Mouse (Mus musculus) intestine, embryonic 14.5 days (tissue): ENCODE data around the gene Gsap. TPM values are rescaled to one million over a fixed set of nuclear protein-coding genes. Genes with fewer than 3 reads are reported as not detected.

Source experiments
- ATAC-seq: fragments of 200-750 bp; cut with Nextera tagmentation; replicated peaks from 2 replicates; pipeline ENCODE4 v1.8.0; 2017; ENCODE audit warnings: low read depth, moderate number of reproducible peaks, moderate TSS enrichment, moderate library complexity; ENCODE audit not compliant: low FRiP score, low TSS enrichment
- DNase-seq: peaks from one replicate; pipeline ENCODE4 v3.0.0-alpha.2; 2018; ENCODE audit warnings: low spot score
- H3K27ac ChIP-seq: fragments of 300-500 bp; sonication (generic); 2 replicates; pipeline ENCODE4 v1.5.1; 2014; ENCODE audit warnings: low read depth, mild to moderate bottlenecking, control low read depth
- H3K27me3 ChIP-seq: fragments of 300-500 bp; sonication (generic); replicated peaks from 2 replicates; pipeline ENCODE4 v1.6.1; 2014; ENCODE audit warnings: low read length, control low read depth; ENCODE audit not compliant: control insufficient read depth, insufficient read depth
- H3K36me3 ChIP-seq: fragments of 300-500 bp; sonication (generic); 2 replicates; pipeline ENCODE4 v1.6.1; 2014; ENCODE audit warnings: low read length, control low read depth; ENCODE audit not compliant: control insufficient read depth, insufficient read depth
- H3K4me1 ChIP-seq: fragments of 300-500 bp; sonication (generic); replicated peaks from 2 replicates; pipeline ENCODE4 v1.6.1; 2014; ENCODE audit warnings: low read length, control low read depth, mixed read lengths; ENCODE audit not compliant: control insufficient read depth, insufficient read depth
- H3K4me2 ChIP-seq: fragments of 300-500 bp; sonication (generic); 2 replicates; pipeline ENCODE4 v1.6.1; 2014; ENCODE audit warnings: low read length
- H3K4me3 ChIP-seq: fragments of 300-500 bp; sonication (generic); 2 replicates; pipeline ENCODE4 v1.5.1; 2014; ENCODE audit warnings: low read depth, low read length, control low read depth, mixed read lengths
- H3K9ac ChIP-seq: fragments of 300-500 bp; sonication (generic); 2 replicates; pipeline ENCODE4 v1.6.1; 2014; ENCODE audit warnings: mild to moderate bottlenecking, low read length
- H3K9me3 ChIP-seq: fragments of 300-500 bp; sonication (generic); 2 replicates; pipeline ENCODE4 v1.6.1; 2016; ENCODE audit warnings: low read length, control low read depth; ENCODE audit not compliant: control insufficient read depth
- WGBS: fragments of 180-500 bp; shearing (Covaris S2); extraction: QIAGEN DNeasy Blood & Tissue Kit; methylation state at CpG from one replicate; pipeline ENCODE4 v1.1.7; 2014; 5-methylcytosine and 5-hydroxymethylcytosine counted together
- polyA plus RNA-seq: library from polyadenylated mRNA; unstranded; fragments of >200 nt; fragmentation: Nextera tagmentation; extraction: Ambion mirVana; gene quantifications from 2 replicates; pipeline ENCODE4 v1.2.1, GENCODE M21; 2014

The Gsap gene
- polyA plus RNA-seq, 1 experiment from 2014 or later, result 2.3 TPM

DNA sequence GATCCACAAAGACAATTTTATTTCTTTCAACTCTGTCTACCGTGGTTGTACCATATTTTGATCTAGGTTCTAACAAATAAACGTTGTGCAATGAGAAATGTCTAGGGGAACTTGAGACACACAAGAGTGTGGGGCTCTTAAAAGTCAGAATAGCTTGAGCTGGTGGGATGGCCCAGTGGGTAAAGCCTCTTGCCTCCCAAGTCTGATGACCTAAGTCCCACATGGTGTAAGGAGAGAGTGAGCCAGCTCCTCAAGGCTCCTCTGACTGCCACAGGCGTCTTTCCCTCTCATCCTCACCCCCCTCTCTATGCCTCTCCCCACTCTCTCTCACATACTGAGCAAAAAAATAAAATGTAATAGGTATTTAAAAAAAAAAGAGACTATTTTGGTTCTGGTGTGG is 3.4 kb downstream of the Gsap start:
- 83% methylated on average over 3 of the region's 3 CpGs for WGBS
- Histone ChIP-seq H3K4me3 (no peak overlapping the region), H3K27ac (no peak overlapping the region), H3K4me1 (0 out of 2 replicates have a peak, but pooled peaks cover 5% of the 10 kb centered on the region), H3K9me3 (no peaks in the 10 kb centered on the region), H3K27me3 (no peaks in the 10 kb centered on the region), H3K4me2 (no peak overlapping the region), H3K36me3 (no peaks in the 10 kb centered on the region), H3K9ac (no peak overlapping the region)
- DNase-seq (no peak), ATAC-seq (no peak)

DNA sequence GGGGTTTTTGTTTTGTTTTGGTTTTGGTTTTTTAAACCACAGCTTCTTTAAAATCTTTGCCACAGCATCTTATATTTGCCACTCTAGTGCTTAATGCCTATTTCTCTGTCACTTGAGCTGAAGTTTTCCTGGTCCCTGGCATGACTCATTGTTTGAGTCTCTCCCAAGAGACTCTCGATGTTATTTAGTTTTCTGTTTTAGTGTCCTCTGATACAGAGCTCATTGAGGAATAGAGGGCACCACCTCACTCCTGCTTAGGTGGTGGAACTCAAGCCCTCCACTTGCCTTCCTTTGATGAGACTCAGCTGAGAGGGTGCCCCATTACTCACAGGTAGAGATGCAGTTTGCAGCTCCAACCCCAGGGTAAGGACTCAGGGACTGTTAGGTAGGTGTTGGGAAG is 17.4 kb downstream of the Gsap start:
- H3K36me3 ChIP-seq, result no peaks in the 10 kb centered on the region
- ATAC-seq (no peak), DNase-seq (no peak)
- WGBS, result 69% methylated on average over 1 of the region's 1 CpGs
- H3K4me3 ChIP-seq, result no peak overlapping the region
- no peak overlapping the region for H3K9ac ChIP-seq
- no peaks in the 10 kb centered on the region for H3K9me3 ChIP-seq
- H3K27ac ChIP-seq, result no peak overlapping the region
- no peaks in the 10 kb centered on the region for H3K27me3 ChIP-seq
- H3K4me2 ChIP-seq, result no peak overlapping the region
- H3K4me1 ChIP-seq, result no peaks in the 10 kb centered on the region

DNA sequence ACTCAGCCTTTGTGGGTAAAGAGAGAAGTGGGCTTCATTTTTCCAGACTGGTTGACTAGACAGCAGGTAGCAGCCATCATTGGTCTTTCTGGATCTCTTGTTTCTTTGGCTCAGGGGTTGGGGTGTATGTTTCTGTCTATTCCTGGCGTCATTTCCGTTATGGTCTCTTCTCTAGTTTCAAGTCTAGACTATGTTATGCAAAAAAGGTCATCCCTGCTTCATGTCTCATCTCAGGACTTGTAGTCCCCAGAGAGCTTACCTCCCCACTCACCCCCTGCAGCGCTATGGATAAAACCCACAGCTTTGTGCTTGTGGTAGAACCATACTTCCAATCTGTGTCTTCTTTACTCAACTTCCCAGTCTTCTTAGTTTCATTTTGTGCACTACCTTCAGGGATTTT is 18.1 kb downstream of the Gsap start:
- Histone ChIP-seq H3K4me1 (no peaks in the 10 kb centered on the region), H3K9me3 (no peaks in the 10 kb centered on the region), H3K4me3 (no peak overlapping the region), H3K27me3 (no peaks in the 10 kb centered on the region), H3K4me2 (no peak overlapping the region), H3K36me3 (no peaks in the 10 kb centered on the region), H3K27ac (no peak overlapping the region), H3K9ac (no peak overlapping the region)
- DNase-seq (no peak), ATAC-seq (no peak)
- WGBS, result 91% methylated on average over 3 of the region's 3 CpGs

DNA sequence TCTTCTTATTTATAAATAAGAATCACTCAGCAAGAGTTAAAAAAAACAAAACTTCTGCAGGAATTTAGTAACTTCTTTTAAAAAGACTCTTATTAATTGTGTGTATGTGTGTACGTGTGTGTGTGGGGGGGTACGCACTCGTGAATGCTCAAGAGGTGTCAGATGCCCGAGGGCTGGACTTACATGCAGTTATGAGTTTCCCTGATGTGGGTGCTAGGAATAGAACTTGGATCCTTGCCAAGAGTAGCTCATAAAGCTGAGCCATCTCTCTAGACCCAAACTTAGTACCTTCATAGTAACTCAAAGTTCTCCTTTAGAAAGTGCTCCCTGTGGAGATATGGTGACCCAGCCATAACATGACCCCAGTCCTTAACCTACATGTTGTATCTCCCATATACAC is 20.0 kb downstream of the Gsap start:
- ATAC-seq (no peak), DNase-seq (no peak)
- Histone ChIP-seq H3K4me1 (no peaks in the 10 kb centered on the region), H3K4me3 (no peak overlapping the region), H3K9me3 (no peaks in the 10 kb centered on the region), H3K4me2 (no peak overlapping the region), H3K27me3 (no peaks in the 10 kb centered on the region), H3K9ac (no peak overlapping the region), H3K36me3 (no peaks in the 10 kb centered on the region), H3K27ac (no peak overlapping the region)
- 82% methylated on average over 4 of the region's 4 CpGs for WGBS

DNA sequence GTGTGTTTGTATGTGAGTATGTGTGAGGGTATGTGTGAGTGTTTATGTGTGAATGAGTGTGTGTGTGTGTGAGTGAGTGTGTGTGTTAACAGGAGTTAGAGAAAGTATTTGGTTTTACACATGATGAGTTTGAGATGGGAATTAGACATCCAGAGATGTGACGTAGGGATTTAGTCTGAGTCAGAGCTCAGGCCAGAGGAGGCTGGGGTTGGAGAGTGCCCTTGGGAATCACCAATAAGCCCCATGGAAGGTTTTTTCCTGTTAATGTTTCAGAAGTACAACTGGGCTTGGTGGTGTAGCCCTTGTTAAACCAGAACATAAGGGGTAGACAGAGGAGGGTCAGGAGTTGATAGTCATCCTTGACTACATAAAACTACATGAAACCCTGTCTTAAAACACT is 25.4 kb downstream of the Gsap start:
- WGBS, result 72% methylated on average over 1 of the region's 1 CpGs
- Histone ChIP-seq H3K9me3 (no peaks in the 10 kb centered on the region), H3K4me3 (no peak overlapping the region), H3K27me3 (no peaks in the 10 kb centered on the region), H3K9ac (no peak overlapping the region), H3K4me2 (no peak overlapping the region), H3K36me3 (no peaks in the 10 kb centered on the region), H3K4me1 (no peaks in the 10 kb centered on the region), H3K27ac (no peak overlapping the region)
- ATAC-seq (no peak), DNase-seq (no peak)

DNA sequence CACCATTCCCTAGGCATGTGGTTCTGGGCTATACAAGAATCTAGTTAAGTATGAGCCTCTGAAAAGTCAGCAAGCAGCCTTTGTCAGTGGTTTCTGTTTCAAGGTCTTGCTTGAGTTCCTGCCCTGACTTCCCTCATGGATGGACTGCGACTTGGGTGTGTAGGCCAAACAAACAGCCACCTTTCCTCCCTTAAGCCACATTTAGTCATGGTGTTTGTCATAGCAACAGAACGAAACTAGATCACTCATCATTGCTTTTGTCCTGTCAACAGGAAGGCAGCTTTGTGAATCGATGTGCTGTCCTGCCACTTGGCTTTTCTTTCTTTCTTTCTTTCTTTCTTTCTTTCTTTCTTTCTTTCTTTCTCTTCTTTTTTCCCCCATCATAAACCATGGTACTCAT is 26.9 kb downstream of the Gsap start:
- no peak overlapping the region for H3K9ac ChIP-seq
- DNase-seq (no peak), ATAC-seq (no peak)
- H3K4me3 ChIP-seq, result no peak overlapping the region
- no peaks in the 10 kb centered on the region for H3K4me1 ChIP-seq
- no peak overlapping the region for H3K4me2 ChIP-seq
- H3K27ac ChIP-seq, result no peak overlapping the region
- H3K36me3 ChIP-seq, result no peaks in the 10 kb centered on the region
- H3K9me3 ChIP-seq, result no peaks in the 10 kb centered on the region
- WGBS, result 82% methylated on average over 3 of the region's 3 CpGs
- H3K27me3 ChIP-seq, result no peaks in the 10 kb centered on the region

DNA sequence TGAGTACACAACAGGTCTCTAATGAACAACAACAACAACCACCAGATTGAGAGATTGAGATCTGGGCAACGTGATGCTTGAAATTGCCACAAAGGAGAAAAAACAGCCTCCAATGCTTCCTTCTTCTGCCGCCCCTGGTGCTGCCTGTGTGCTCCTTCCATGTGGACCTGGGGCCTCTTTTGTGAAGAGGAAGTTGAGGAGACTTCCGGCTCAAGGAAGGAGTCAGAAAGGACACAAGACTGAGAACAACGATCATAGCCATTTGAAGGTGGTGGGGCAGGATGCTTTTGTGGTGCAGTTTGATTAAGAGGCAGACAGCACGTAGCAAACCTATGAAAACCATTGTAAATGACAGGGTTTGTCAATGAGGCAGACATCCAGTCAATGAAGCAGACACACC is 27.7 kb downstream of the Gsap start:
- 77% methylated on average over 5 of the region's 5 CpGs for WGBS
- H3K36me3 ChIP-seq, result no peaks in the 10 kb centered on the region
- H3K4me3 ChIP-seq, result no peak overlapping the region
- H3K27me3 ChIP-seq, result no peaks in the 10 kb centered on the region
- no peak overlapping the region for H3K4me2 ChIP-seq
- ATAC-seq, result no peak
- H3K9ac ChIP-seq, result no peak overlapping the region
- no peaks in the 10 kb centered on the region for H3K9me3 ChIP-seq
- H3K27ac ChIP-seq, result no peak overlapping the region
- no peaks in the 10 kb centered on the region for H3K4me1 ChIP-seq
- no peak for DNase-seq

DNA sequence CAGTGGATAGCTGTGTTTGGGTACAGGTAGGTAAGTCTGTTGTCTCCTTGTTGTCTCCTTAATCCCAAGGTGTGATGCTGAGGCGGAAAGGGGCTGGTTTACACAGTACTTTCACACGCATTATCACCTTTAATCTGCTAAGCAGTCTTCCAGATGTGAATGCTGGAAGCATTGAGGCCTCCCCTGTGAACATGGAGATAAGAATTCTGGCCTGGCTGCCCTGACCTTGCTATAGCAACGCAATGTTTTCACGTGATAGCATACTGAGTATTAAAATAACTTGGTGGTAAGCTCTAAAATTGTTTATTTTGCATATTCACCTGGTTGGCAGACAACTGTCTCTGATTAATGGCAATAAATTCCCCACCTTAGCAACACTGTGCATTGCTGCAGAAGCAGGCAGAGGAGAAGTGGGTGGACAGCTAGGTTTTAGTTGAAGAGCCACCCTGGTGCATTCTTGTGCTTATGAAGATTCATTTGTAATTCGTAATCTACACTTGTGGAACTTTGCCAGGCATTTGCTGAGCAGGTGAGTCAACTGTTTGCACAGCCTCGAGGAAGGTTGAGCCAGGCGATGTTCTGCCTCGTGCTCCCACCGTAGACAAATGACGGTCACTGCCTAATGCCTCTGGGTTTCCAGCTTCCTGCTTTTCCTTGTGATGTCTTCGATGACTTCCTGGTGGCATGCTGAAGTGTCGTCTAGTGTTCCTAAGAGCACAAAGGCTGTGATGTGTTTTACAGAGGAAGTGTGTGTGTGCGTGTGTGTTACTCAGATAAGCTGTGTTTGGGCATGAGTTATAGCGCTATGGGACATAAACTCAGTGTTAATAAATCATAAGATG is 31.6 kb downstream of the Gsap start:
- Histone ChIP-seq H3K9me3 (no peaks in the 10 kb centered on the region), H3K36me3 (no peaks in the 10 kb centered on the region), H3K9ac (no peak overlapping the region), H3K4me1 (no peaks in the 10 kb centered on the region), H3K4me3 (no peak overlapping the region), H3K4me2 (no peak overlapping the region), H3K27ac (no peak overlapping the region), H3K27me3 (no peaks in the 10 kb centered on the region)
- 65% methylated on average over 14 of the region's 14 CpGs for WGBS
- no peak for DNase-seq
- no peak; the same call in 1 of the 2 replicates for ATAC-seq

DNA sequence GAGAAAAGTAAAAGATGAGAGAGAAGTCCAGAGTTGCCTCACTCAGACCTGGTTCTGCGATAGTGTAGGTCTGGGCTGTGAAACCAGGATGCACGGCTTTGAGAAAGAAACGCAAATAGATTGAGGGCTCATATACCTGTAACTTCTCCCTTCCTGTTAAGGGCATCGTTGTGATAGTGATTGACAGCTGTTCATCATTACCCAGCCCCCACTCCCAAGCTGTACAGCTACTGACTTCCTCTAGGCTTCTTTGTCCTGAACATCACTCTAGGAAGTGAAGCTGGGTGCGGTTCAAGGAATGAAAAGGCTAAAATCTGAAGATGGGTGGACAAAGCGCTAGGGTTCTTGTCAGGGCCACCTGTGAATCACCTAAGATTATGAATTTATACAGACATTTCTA is 46.8 kb downstream of the Gsap start:
- no peak overlapping the region for H3K4me2 ChIP-seq
- H3K36me3 ChIP-seq, result no peaks in the 10 kb centered on the region
- WGBS, result 96% methylated on average over 6 of the region's 6 CpGs
- H3K9me3 ChIP-seq, result no peaks in the 10 kb centered on the region
- ATAC-seq (no peak), DNase-seq (no peak)
- H3K4me3 ChIP-seq, result no peak overlapping the region
- no peaks in the 10 kb centered on the region for H3K27me3 ChIP-seq
- no peaks in the 10 kb centered on the region for H3K4me1 ChIP-seq
- H3K9ac ChIP-seq, result no peak overlapping the region
- H3K27ac ChIP-seq, result no peak overlapping the region
